Mouse (Mus musculus): ENCODE measurements around the gene Rps6kb1. TPM values are rescaled to one million over a fixed set of nuclear protein-coding genes. Genes with fewer than 3 reads are reported as not detected.

Rps6kb1 gene
- total and polyA plus RNA-seq, 2 experiments from 2014 or later: 51.8 to 69.2 TPM

GRCm38 (mm10) chr11:86588583-86589298, 44.1 kb upstream of the Rps6kb1 start:
- H3K27ac ChIP-seq (ENCODE audit: low read depth, low read length): no peak overlapping the region
- WGBS: 94% methylated on average over 4 of the region's 4 CpGs
- H3K36me3 ChIP-seq (ENCODE audit: insufficient read depth): peaks cover 5% of the 10 kb centered on the region; the same call in 1 of the 2 replicates
- no peaks in the 10 kb centered on the region for H3K9me3 ChIP-seq (ENCODE audit: low read length)
- no peak overlapping the region for H3K4me3 ChIP-seq (ENCODE audit: low read depth, low read length)
- H3K9ac ChIP-seq: no peak overlapping the region
- ATAC-seq (no peak), DNase-seq (no peak)
- no peaks in the 10 kb centered on the region for H3K27me3 ChIP-seq (ENCODE audit: insufficient read depth, low read length)
- TF ChIP-seq CTCF (IDR thresholded peaks at IDR 0.05; ENCODE audit: low read depth): no peak
- no peak overlapping the region for H3K4me2 ChIP-seq (ENCODE audit: low read depth)
- H3K4me1 ChIP-seq (ENCODE audit: insufficient read depth): no peaks in the 10 kb centered on the region

GRCm38 (mm10) chr11:86587830-86588229, 43.2 kb upstream of the Rps6kb1 start:
- no peak for TF ChIP-seq CTCF (IDR thresholded peaks at IDR 0.05; ENCODE audit: low read depth)
- Histone ChIP-seq H3K36me3 (ENCODE audit: insufficient read depth) (peaks cover 5% of the 10 kb centered on the region; the same call in 1 of the 2 replicates), H3K27ac (ENCODE audit: low read depth, low read length) (no peak overlapping the region), H3K9me3 (ENCODE audit: low read length) (no peaks in the 10 kb centered on the region), H3K4me3 (ENCODE audit: low read depth, low read length) (no peak overlapping the region), H3K4me2 (ENCODE audit: low read depth) (no peak overlapping the region), H3K4me1 (ENCODE audit: insufficient read depth) (no peaks in the 10 kb centered on the region), H3K9ac (no peak overlapping the region), H3K27me3 (ENCODE audit: insufficient read depth, low read length) (no peaks in the 10 kb centered on the region)
- WGBS: 44% methylated on average over 7 of the region's 7 CpGs
- DNase-seq: no peak
- ATAC-seq: no peak

- ATAC-seq: peak; percentile 40; the same call in 1 of the 2 replicates
- no peak for TF ChIP-seq CTCF (IDR thresholded peaks at IDR 0.05; ENCODE audit: low read depth)
- Histone ChIP-seq H3K27me3 (ENCODE audit: insufficient read depth, low read length) (no peaks in the 10 kb centered on the region), H3K9ac (0 out of 2 replicates have a peak overlapping the region, but pooled peaks have one; percentile 10), H3K4me3 (ENCODE audit: low read depth, low read length) (peak overlapping the region; percentile 14), H3K4me2 (ENCODE audit: low read depth) (peak overlapping the region; percentile 11), H3K36me3 (ENCODE audit: insufficient read depth) (peaks cover 5% of the 10 kb centered on the region; the same call in 1 of the 2 replicates), H3K27ac (ENCODE audit: low read depth, low read length) (no peak overlapping the region), H3K4me1 (ENCODE audit: insufficient read depth) (no peaks in the 10 kb centered on the region), H3K9me3 (ENCODE audit: low read length) (no peaks in the 10 kb centered on the region)
- DNase-seq: no peak
- WGBS: 22% methylated on average over 15 of the region's 15 CpGs
Measured at GRCm38 (mm10) chr11:86586868-86587792, 42.5 kb upstream of the Rps6kb1 start.

- peak overlapping the region; percentile 11 for H3K4me2 ChIP-seq (ENCODE audit: low read depth)
- 30% methylated on average over 12 of the region's 12 CpGs for WGBS
Measured at GRCm38 (mm10) chr11:86586177-86586867, 41.7 kb upstream of the Rps6kb1 start.

GRCm38 (mm10) chr11:86585598-86585984, 41.0 kb upstream of the Rps6kb1 start:
- WGBS: 38% methylated on average over 3 of the region's 3 CpGs
- no peak overlapping the region for H3K27ac ChIP-seq (ENCODE audit: low read depth, low read length)
- H3K36me3 ChIP-seq (ENCODE audit: insufficient read depth): peaks cover 5% of the 10 kb centered on the region; the same call in 1 of the 2 replicates
- no peak overlapping the region for H3K9ac ChIP-seq
- H3K4me2 ChIP-seq (ENCODE audit: low read depth): no peak overlapping the region; the same call in 1 of the 2 replicates
- H3K9me3 ChIP-seq (ENCODE audit: low read length): no peaks in the 10 kb centered on the region
- ATAC-seq (no peak), DNase-seq (no peak)
- H3K27me3 ChIP-seq (ENCODE audit: insufficient read depth, low read length): no peaks in the 10 kb centered on the region
- no peaks in the 10 kb centered on the region for H3K4me1 ChIP-seq (ENCODE audit: insufficient read depth)
- TF ChIP-seq CTCF (IDR thresholded peaks at IDR 0.05; ENCODE audit: low read depth): no peak
- H3K4me3 ChIP-seq (ENCODE audit: low read depth, low read length): no peak overlapping the region

More at GRCm38 (mm10) chr11:86586177-86586867, 41.7 kb upstream of the Rps6kb1 start:
- peak overlapping the region; percentile 14 for H3K4me3 ChIP-seq (ENCODE audit: low read depth, low read length)
- H3K9me3 ChIP-seq (ENCODE audit: low read length): no peaks in the 10 kb centered on the region
- DNase-seq (no peak), ATAC-seq (no peak)
- no peak overlapping the region for H3K27ac ChIP-seq (ENCODE audit: low read depth, low read length)
- TF ChIP-seq CTCF (IDR thresholded peaks at IDR 0.05; ENCODE audit: low read depth): no peak
- no peaks in the 10 kb centered on the region for H3K27me3 ChIP-seq (ENCODE audit: insufficient read depth, low read length)
- peaks cover 5% of the 10 kb centered on the region; the same call in 1 of the 2 replicates for H3K36me3 ChIP-seq (ENCODE audit: insufficient read depth)
- no peaks in the 10 kb centered on the region for H3K4me1 ChIP-seq (ENCODE audit: insufficient read depth)
- 0 out of 2 replicates have a peak overlapping the region, but pooled peaks have one; percentile 10 for H3K9ac ChIP-seq

- H3K9me3 ChIP-seq (ENCODE audit: low read length): no peaks in the 10 kb centered on the region
- no peak for DNase-seq
- H3K4me2 ChIP-seq (ENCODE audit: low read depth): no peak overlapping the region; the same call in 1 of the 2 replicates
- WGBS: 60% methylated on average over 7 of the region's 7 CpGs
- no peak overlapping the region for H3K4me3 ChIP-seq (ENCODE audit: low read depth, low read length)
- H3K27me3 ChIP-seq (ENCODE audit: insufficient read depth, low read length): no peaks in the 10 kb centered on the region
- TF ChIP-seq CTCF (IDR thresholded peaks at IDR 0.05; ENCODE audit: low read depth): no peak
- no peaks in the 10 kb centered on the region for H3K4me1 ChIP-seq (ENCODE audit: insufficient read depth)
- no peak overlapping the region for H3K27ac ChIP-seq (ENCODE audit: low read depth, low read length)
- peaks cover 5% of the 10 kb centered on the region; the same call in 1 of the 2 replicates for H3K36me3 ChIP-seq (ENCODE audit: insufficient read depth)
- H3K9ac ChIP-seq: no peak overlapping the region
- no peak for ATAC-seq
Measured at GRCm38 (mm10) chr11:86584898-86585597, 40.4 kb upstream of the Rps6kb1 start.

All from forebrain, postnatal 0 days (tissue).